Mouse (Mus musculus): ENCODE measurements around the gene Drg1. TPM values are rescaled to one million over a fixed set of nuclear protein-coding genes. Genes with fewer than 3 reads are reported as not detected.

Gene Drg1
- polyA plus RNA-seq (2015; fragmentation: Nextera tagmentation; extraction: Ambion mirVana), result 159 and 171 TPM in 2 replicates

- ATAC-seq (ENCODE audit: low read depth) (peak; percentile 98), DNase-seq (peak; percentile 92)
- H3K4me3 ChIP-seq (replicated peaks), result peak within 1 kb of the TSS; percentile 99
- H3K27me3 ChIP-seq, result no peaks in the 10 kb centered on the region
- no peaks in the 10 kb centered on the region for H3K9me3 ChIP-seq (replicated peaks)
- H3K4me2 ChIP-seq, result peak within 1 kb of the TSS; percentile 83
- WGBS (ENCODE audit: insufficient replicate concordance), result under 1% methylated on average over 70 of the region's 72 CpGs
- H3K27ac ChIP-seq, result peak within 1 kb of the TSS; percentile 85
- peaks cover 32% of the 10 kb centered on the region for H3K36me3 ChIP-seq
- peaks cover 38% of the 10 kb centered on the region for H3K4me1 ChIP-seq (replicated peaks)
- H3K9ac ChIP-seq, result peak within 1 kb of the TSS; percentile 98
These were observed at the start of gene Drg1 for GRCm38 (mm10) chr11:3266079-3266685. Gene Drg1 (minus strand): TSS chr11:3266415.

GRCm38 (mm10) chr11:3314148-3314547 is 47.9 kb upstream of the Drg1 start:
- H3K4me3 ChIP-seq (replicated peaks), result no peak overlapping the region
- peak; percentile 78 for ATAC-seq (ENCODE audit: low read depth)
- H3K9me3 ChIP-seq (replicated peaks), result no peaks in the 10 kb centered on the region
- peaks cover 44% of the 10 kb centered on the region for H3K4me1 ChIP-seq (replicated peaks)
- no peaks in the 10 kb centered on the region for H3K27me3 ChIP-seq
- WGBS (ENCODE audit: insufficient replicate concordance), result 13% methylated on average over 2 of the region's 2 CpGs
- no peak overlapping the region for H3K4me2 ChIP-seq
- peak; percentile 43 for DNase-seq
- H3K9ac ChIP-seq, result no peak overlapping the region
- H3K36me3 ChIP-seq, result peaks cover 33% of the 10 kb centered on the region
- H3K27ac ChIP-seq, result no peak overlapping the region

- no peak for DNase-seq
- H3K9ac ChIP-seq, result no peak overlapping the region
- H3K27me3 ChIP-seq, result no peaks in the 10 kb centered on the region
- H3K9me3 ChIP-seq (replicated peaks), result no peaks in the 10 kb centered on the region
- H3K27ac ChIP-seq, result 0 out of 2 replicates have a peak overlapping the region, but pooled peaks have one; percentile 40
- WGBS (ENCODE audit: insufficient replicate concordance), result 51% methylated on average over 1 of the region's 1 CpGs
- H3K4me1 ChIP-seq (replicated peaks), result peaks cover 44% of the 10 kb centered on the region
- H3K4me3 ChIP-seq (replicated peaks), result no peak overlapping the region
- no peak overlapping the region for H3K4me2 ChIP-seq
- H3K36me3 ChIP-seq, result peaks cover 41% of the 10 kb centered on the region
- ATAC-seq (ENCODE audit: low read depth), result no peak
These were observed 47.1 kb upstream of the Drg1 start for GRCm38 (mm10) chr11:3313294-3313693.

GRCm38 (mm10) chr11:3311586-3312347 is 45.6 kb upstream of the Drg1 start:
- H3K27ac ChIP-seq, result peak overlapping the region; percentile 50; the same call in 1 of the 2 replicates
- WGBS (ENCODE audit: insufficient replicate concordance), result 60% methylated on average over 10 of the region's 10 CpGs

GRCm38 (mm10) chr11:3310789-3311585 is 44.8 kb upstream of the Drg1 start:
- Histone ChIP-seq H3K9me3 (replicated peaks) (no peaks in the 10 kb centered on the region), H3K4me2 (no peak overlapping the region), H3K36me3 (peaks cover 61% of the 10 kb centered on the region), H3K4me1 (replicated peaks) (peaks cover 44% of the 10 kb centered on the region), H3K27ac (no peak overlapping the region; the same call in 1 of the 2 replicates), H3K4me3 (replicated peaks) (no peak overlapping the region), H3K9ac (no peak overlapping the region), H3K27me3 (no peaks in the 10 kb centered on the region)
- 38% methylated on average over 10 of the region's 10 CpGs for WGBS (ENCODE audit: insufficient replicate concordance)
- ATAC-seq (ENCODE audit: low read depth) (peak; percentile 32; the same call in 1 of the 2 replicates), DNase-seq (no peak)

More at GRCm38 (mm10) chr11:3311586-3312347, 45.6 kb upstream of the Drg1 start:
- Histone ChIP-seq H3K36me3 (peaks cover 54% of the 10 kb centered on the region), H3K4me3 (replicated peaks) (no peak overlapping the region), H3K9ac (no peak overlapping the region), H3K9me3 (replicated peaks) (no peaks in the 10 kb centered on the region), H3K27me3 (no peaks in the 10 kb centered on the region), H3K4me2 (no peak overlapping the region), H3K4me1 (replicated peaks) (peaks cover 44% of the 10 kb centered on the region)
- no peak for DNase-seq
- ATAC-seq (ENCODE audit: low read depth), result no peak

- H3K4me2 ChIP-seq, result no peak overlapping the region
- no peak overlapping the region for H3K9ac ChIP-seq
- peaks cover 72% of the 10 kb centered on the region for H3K36me3 ChIP-seq
- no peak overlapping the region for H3K27ac ChIP-seq
- WGBS (ENCODE audit: insufficient replicate concordance), result 77% methylated on average over 4 of the region's 4 CpGs
- no peaks in the 10 kb centered on the region for H3K27me3 ChIP-seq
- H3K4me1 ChIP-seq (replicated peaks), result peaks cover 44% of the 10 kb centered on the region
- ATAC-seq (ENCODE audit: low read depth) (no peak), DNase-seq (no peak)
- H3K9me3 ChIP-seq (replicated peaks), result no peaks in the 10 kb centered on the region
- H3K4me3 ChIP-seq (replicated peaks), result no peak overlapping the region
These were observed 43.7 kb upstream of the Drg1 start for GRCm38 (mm10) chr11:3309884-3310283.

GRCm38 (mm10) chr11:3307875-3308274 is 41.7 kb upstream of the Drg1 start:
- Histone ChIP-seq H3K36me3 (peaks cover 92% of the 10 kb centered on the region), H3K9ac (no peak overlapping the region), H3K27me3 (no peaks in the 10 kb centered on the region), H3K9me3 (replicated peaks) (no peaks in the 10 kb centered on the region), H3K4me3 (replicated peaks) (no peak overlapping the region), H3K4me1 (replicated peaks) (peaks cover 30% of the 10 kb centered on the region), H3K27ac (no peak overlapping the region), H3K4me2 (no peak overlapping the region)
- ATAC-seq (ENCODE audit: low read depth), result no peak
- 67% methylated on average over 3 of the region's 3 CpGs for WGBS (ENCODE audit: insufficient replicate concordance)
- no peak for DNase-seq

GRCm38 (mm10) chr11:3305821-3306220 is 39.6 kb upstream of the Drg1 start:
- DNase-seq (no peak), ATAC-seq (ENCODE audit: low read depth) (no peak)
- H3K4me1 ChIP-seq (replicated peaks), result peaks cover 9% of the 10 kb centered on the region
- peaks cover 99% of the 10 kb centered on the region for H3K36me3 ChIP-seq
- H3K4me3 ChIP-seq (replicated peaks), result no peak overlapping the region
- no peak overlapping the region for H3K27ac ChIP-seq
- WGBS (ENCODE audit: insufficient replicate concordance), result 78% methylated on average over 4 of the region's 4 CpGs
- no peaks in the 10 kb centered on the region for H3K9me3 ChIP-seq (replicated peaks)
- H3K9ac ChIP-seq, result no peak overlapping the region
- no peak overlapping the region for H3K4me2 ChIP-seq
- H3K27me3 ChIP-seq, result no peaks in the 10 kb centered on the region

GRCm38 (mm10) chr11:3302792-3303191 is 36.6 kb upstream of the Drg1 start:
- Histone ChIP-seq H3K4me3 (replicated peaks) (no peak overlapping the region), H3K9me3 (replicated peaks) (no peaks in the 10 kb centered on the region), H3K9ac (no peak overlapping the region), H3K36me3 (peaks cover 99% of the 10 kb centered on the region), H3K4me1 (replicated peaks) (no peaks in the 10 kb centered on the region), H3K4me2 (no peak overlapping the region), H3K27ac (no peak overlapping the region), H3K27me3 (no peaks in the 10 kb centered on the region)
- ATAC-seq (ENCODE audit: low read depth) (no peak), DNase-seq (no peak)
- 85% methylated on average over 4 of the region's 4 CpGs for WGBS (ENCODE audit: insufficient replicate concordance)

GRCm38 (mm10) chr11:3302385-3302784 is 36.2 kb upstream of the Drg1 start:
- 76% methylated on average over 4 of the region's 4 CpGs for WGBS (ENCODE audit: insufficient replicate concordance)
- DNase-seq (no peak), ATAC-seq (ENCODE audit: low read depth) (no peak)
- no peak overlapping the region for H3K27ac ChIP-seq
- H3K36me3 ChIP-seq, result peaks cover 99% of the 10 kb centered on the region
- no peak overlapping the region for H3K4me2 ChIP-seq
- no peaks in the 10 kb centered on the region for H3K9me3 ChIP-seq (replicated peaks)
- 0 out of 2 replicates have a peak, but pooled peaks cover 3% of the 10 kb centered on the region for H3K4me1 ChIP-seq (replicated peaks)
- no peak overlapping the region for H3K4me3 ChIP-seq (replicated peaks)
- H3K27me3 ChIP-seq, result no peaks in the 10 kb centered on the region
- no peak overlapping the region for H3K9ac ChIP-seq

- no peak for DNase-seq
- Histone ChIP-seq H3K36me3 (peaks cover 99% of the 10 kb centered on the region), H3K9ac (no peak overlapping the region), H3K4me3 (replicated peaks) (no peak overlapping the region), H3K9me3 (replicated peaks) (no peaks in the 10 kb centered on the region), H3K4me1 (replicated peaks) (peaks cover 16% of the 10 kb centered on the region), H3K27me3 (no peaks in the 10 kb centered on the region), H3K27ac (no peak overlapping the region), H3K4me2 (no peak overlapping the region)
- 84% methylated on average over 5 of the region's 5 CpGs for WGBS (ENCODE audit: insufficient replicate concordance)
- no peak for ATAC-seq (ENCODE audit: low read depth)
These were observed 34.9 kb upstream of the Drg1 start for GRCm38 (mm10) chr11:3301075-3301474.

Measured in liver, embryonic 13.5 days (tissue).